Mouse (Mus musculus): ENCODE measurements around the gene Asah2.

DNA sequence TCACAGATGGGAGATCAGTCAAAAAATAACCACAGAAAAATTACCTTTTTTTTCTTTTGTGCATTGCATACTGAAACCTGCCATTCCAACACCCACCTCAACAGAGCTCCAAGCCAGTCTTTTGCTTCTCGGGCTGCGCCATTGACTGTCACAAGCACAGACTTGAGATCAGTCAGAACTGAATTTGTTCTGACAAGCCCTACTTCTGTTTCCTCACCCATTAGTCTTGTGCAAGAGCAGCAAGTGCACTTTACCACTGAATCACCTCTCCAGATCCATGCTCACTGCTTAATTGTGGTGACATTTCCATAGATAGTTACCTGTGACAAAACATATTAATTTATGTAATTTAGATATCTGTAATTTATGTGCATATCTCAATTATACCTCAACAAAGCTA, 147.6 kb downstream of the Asah2 start:
- TF ChIP-seq CTCF (IDR thresholded peaks at IDR 0.05; ENCODE audit: insufficient read depth, low read depth, low read length) (no peak), POLR2A (IDR thresholded peaks at IDR 0.05; ENCODE audit: insufficient read depth, low read depth, low read length) (no peak)
